Mouse (Mus musculus) monocyte, adult 59 days (primary cell): Measurements from ENCODE around the gene Il22. TPM values are rescaled to one million over a fixed set of nuclear protein-coding genes. Genes with fewer than 3 reads are reported as not detected.

Source experiments
- total RNA-seq, 2 experiments: library from RNA; stranded (reverse); gene quantifications; one replicate each; pipeline ENCODE4 v1.2.4; 2023

Gene Il22
- total RNA-seq = not detected

GRCm38 (mm10) chr10:118204642-118205041 lies at the start of gene Il22:
Gene Il22 (plus strand): TSS chr10:118204942.

GRCm38 (mm10) chr10:118240680-118241079 lies 35.9 kb downstream of the Il22 start, which contains the start of gene Gm32717:
Gene Gm32717 (minus strand): TSS chr10:118240780.

GRCm38 (mm10) chr10:118258388-118258787 lies 53.6 kb downstream of the Il22 start, which contains the start of gene Gm32802:
Gene Gm32802 (plus strand): TSS chr10:118258688.

Other genes with a start within 250 kb of the Il22 start
- gene Mdm1, start 63.1 kb upstream of the Il22 start, total RNA-seq = 10 to 100 TPM; 43.5 to 50.7 TPM
- under 1 TPM; 0.45 to 0.94 TPM for gene Gm32717, start 35.8 kb downstream of the Il22 start, total RNA-seq
- gene Gm32802, start 53.7 kb downstream of the Il22 start, total RNA-seq = under 1 TPM; 0.45 to 0.94 TPM
- gene Iltifb, start 90.1 kb downstream of the Il22 start, total RNA-seq = not detected
- gene Gm9040, start 122.0 kb downstream of the Il22 start, total RNA-seq = not detected
- gene Gm9044, start 127.5 kb downstream of the Il22 start, total RNA-seq = not detected
- not detected for gene Gm9045, start 132.9 kb downstream of the Il22 start, total RNA-seq
- gene Gm9046, start 138.3 kb downstream of the Il22 start, total RNA-seq = not detected
- gene Gm9048, start 143.7 kb downstream of the Il22 start, total RNA-seq = not detected
- not detected for gene Gm9049, start 149.2 kb downstream of the Il22 start, total RNA-seq
- gene Ifng, start 236.1 kb downstream of the Il22 start, total RNA-seq = not detected